Mouse (Mus musculus) testis, adult 2 months (tissue): ENCODE data around the gene Qtrt2.

Source experiments
- CTCF ChIP-seq: fragments of 200-500 bp; IDR thresholded peaks from 2 replicates; pipeline ENCODE4 v1.5.1; 2012; ENCODE audit warnings: low read depth, mild to moderate bottlenecking, inconsistent platforms, low read length, moderate library complexity; ENCODE audit not compliant: control insufficient read depth, insufficient read depth, insufficient replicate concordance
- POLR2A ChIP-seq: fragments of 200-500 bp; IDR thresholded peaks from 2 replicates; pipeline ENCODE4 v1.6.1; 2012; ENCODE audit warnings: low read depth, mild to moderate bottlenecking, inconsistent platforms, low read length, moderate library complexity; ENCODE audit not compliant: control insufficient read depth

GRCm38 (mm10) chr16:43933041-43933440 is 6.4 kb upstream of the Qtrt2 start:
- TF ChIP-seq CTCF (no peak), POLR2A (no peak)
